Mouse (Mus musculus) limb, embryonic 11.5 days (tissue): ENCODE measurements around the gene Hspg2. TPM values are rescaled to one million over a fixed set of nuclear protein-coding genes. Genes with fewer than 3 reads are reported as not detected.

Source experiments
- ATAC-seq: fragments of 200-750 bp; cut with Nextera tagmentation; 2 replicates; pipeline ENCODE4 v1.8.0; 2017; ENCODE audit warnings: low read depth; ENCODE audit not compliant: insufficient number of reproducible peaks, low FRiP score, low TSS enrichment
- DNase-seq: peaks from one replicate; pipeline ENCODE4 v3.0.0-alpha.2; 2015; ENCODE audit warnings: low spot score
- H3K27ac ChIP-seq: fragments of 300-500 bp; sonication (generic); replicated peaks from 2 replicates; pipeline ENCODE4 v1.5.1; 2014; ENCODE audit warnings: low read depth, mild to moderate bottlenecking, low read length
- H3K27me3 ChIP-seq: fragments of 300-500 bp; sonication (generic); 2 replicates; pipeline ENCODE4 v1.6.1; 2014; ENCODE audit warnings: mild to moderate bottlenecking, low read length, mixed read lengths; ENCODE audit not compliant: control insufficient read depth, insufficient read depth
- H3K36me3 ChIP-seq: fragments of 300-500 bp; sonication (generic); 2 replicates; pipeline ENCODE4 v1.6.1; 2014; ENCODE audit warnings: mild to moderate bottlenecking, low read length, moderate library complexity, mixed read lengths; ENCODE audit not compliant: control insufficient read depth, insufficient read depth
- H3K4me1 ChIP-seq: fragments of 300-500 bp; sonication (generic); 2 replicates; pipeline ENCODE4 v1.6.1; 2014; ENCODE audit warnings: low read length, mixed read lengths; ENCODE audit not compliant: control insufficient read depth, insufficient read depth
- H3K4me2 ChIP-seq: fragments of 300-500 bp; sonication (generic); 2 replicates; pipeline ENCODE4 v1.6.1; 2014; ENCODE audit warnings: low read depth, mild to moderate bottlenecking, moderate library complexity; ENCODE audit not compliant: severe bottlenecking
- H3K4me3 ChIP-seq: fragments of 300-500 bp; sonication (generic); 2 replicates; pipeline ENCODE4 v1.5.1; 2014; ENCODE audit warnings: low read depth, low read length
- H3K9ac ChIP-seq: fragments of 300-500 bp; sonication (generic); 2 replicates; pipeline ENCODE4 v1.6.1; 2014; ENCODE audit warnings: mild to moderate bottlenecking, low read length
- H3K9me3 ChIP-seq: fragments of 300-500 bp; sonication (generic); 2 replicates; pipeline ENCODE4 v1.6.1; 2016; ENCODE audit warnings: low read length; ENCODE audit not compliant: control insufficient read depth
- WGBS: fragments of 180-500 bp; shearing (Covaris S2); extraction: QIAGEN DNeasy Blood & Tissue Kit; methylation state at CpG from one replicate; pipeline ENCODE4 v1.1.7; 2014; 5-methylcytosine and 5-hydroxymethylcytosine counted together
- polyA plus RNA-seq: library from polyadenylated mRNA; unstranded; fragments of >200 nt; fragmentation: Nextera tagmentation; extraction: Ambion mirVana; gene quantifications from 2 replicates; pipeline ENCODE4 v1.2.1, GENCODE M21; 2014

Hspg2 gene
- polyA plus RNA-seq, 1 experiment from 2014 or later: 20.6 TPM

DNA sequence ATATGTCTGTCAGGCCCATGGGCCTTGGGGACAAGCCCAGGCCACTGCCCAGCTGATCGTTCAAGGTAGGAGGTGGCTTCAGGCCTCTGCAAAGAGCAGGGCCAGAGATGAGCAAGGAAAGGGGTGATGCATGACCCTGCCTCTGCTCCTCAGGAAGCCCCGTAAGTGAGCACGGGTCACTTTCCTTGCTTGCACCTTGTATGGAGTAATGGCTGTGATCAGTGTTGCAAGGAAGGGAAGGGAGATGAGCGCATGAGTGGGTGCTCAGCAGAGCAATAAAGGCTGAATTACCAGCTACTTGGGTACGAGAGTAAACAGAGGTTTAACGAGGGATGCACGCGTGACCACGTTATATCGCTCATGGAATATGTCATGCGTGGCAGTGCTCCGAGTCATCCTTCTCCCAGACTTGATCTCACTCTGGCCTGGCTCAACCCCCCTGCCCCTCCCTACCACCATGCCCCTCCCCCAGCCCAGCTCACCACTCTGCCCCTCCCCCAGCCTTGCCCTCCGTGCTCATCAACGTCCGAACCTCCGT is 88.2 kb downstream of the Hspg2 start:
- WGBS: 93% methylated on average over 16 of the region's 16 CpGs
- no peak overlapping the region for H3K27ac ChIP-seq
- DNase-seq (no peak), ATAC-seq (no peak)
- H3K4me3 ChIP-seq: no peak overlapping the region
- H3K9ac ChIP-seq: no peak overlapping the region
- H3K9me3 ChIP-seq: no peaks in the 10 kb centered on the region
- H3K4me1 ChIP-seq: no peaks in the 10 kb centered on the region
- H3K4me2 ChIP-seq: no peak overlapping the region
- H3K27me3 ChIP-seq: no peaks in the 10 kb centered on the region
- H3K36me3 ChIP-seq: peaks cover 13% of the 10 kb centered on the region

DNA sequence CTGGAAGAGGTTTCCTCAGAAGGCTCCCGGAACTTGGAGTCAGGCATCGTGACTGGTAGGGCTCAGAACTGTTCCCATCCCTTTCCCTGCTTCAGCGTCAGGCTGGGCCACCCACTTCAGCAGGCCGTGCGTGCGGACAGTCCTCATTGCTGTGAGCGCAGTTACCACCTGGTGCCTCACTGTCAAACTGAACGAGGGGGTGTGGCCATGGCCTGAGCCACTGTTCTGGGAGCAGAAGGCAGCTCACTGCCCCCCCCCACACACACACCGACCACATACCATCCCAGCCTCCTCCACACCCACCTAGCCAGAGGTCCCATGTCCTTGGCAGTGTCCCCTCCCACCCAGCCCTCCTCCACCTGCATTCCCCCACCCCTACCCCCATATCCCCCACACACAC is 101.3 kb downstream of the Hspg2 start:
- no peaks in the 10 kb centered on the region for H3K4me1 ChIP-seq
- peaks cover 7% of the 10 kb centered on the region; the same call in 1 of the 2 replicates for H3K36me3 ChIP-seq
- H3K27ac ChIP-seq: no peak overlapping the region
- H3K9ac ChIP-seq: no peak overlapping the region
- no peak overlapping the region for H3K4me3 ChIP-seq
- no peaks in the 10 kb centered on the region for H3K9me3 ChIP-seq
- ATAC-seq (no peak), DNase-seq (no peak)
- H3K27me3 ChIP-seq: no peaks in the 10 kb centered on the region
- 68% methylated on average over 9 of the region's 9 CpGs for WGBS
- no peak overlapping the region for H3K4me2 ChIP-seq

- no peaks in the 10 kb centered on the region for H3K4me1 ChIP-seq
- H3K27me3 ChIP-seq: peaks cover 1% of the 10 kb centered on the region; the same call in 1 of the 2 replicates
- H3K9ac ChIP-seq: no peak within 1 kb of the TSS
- peaks cover 3% of the 10 kb centered on the region; the same call in 1 of the 2 replicates for H3K36me3 ChIP-seq
- H3K9me3 ChIP-seq: no peaks in the 10 kb centered on the region
- 88% methylated on average over 10 of the region's 10 CpGs for WGBS
- no peak for ATAC-seq
- H3K27ac ChIP-seq: no peak within 1 kb of the TSS
- no peak within 1 kb of the TSS for H3K4me2 ChIP-seq
- no peak within 1 kb of the TSS for H3K4me3 ChIP-seq
- no peak for DNase-seq
Measured at GRCm38 (mm10) chr4:137574469-137574868, 105.9 kb downstream of the Hspg2 start, which contains the start of gene Ldlrad2. TSS of gene Ldlrad2 (minus strand) at chr4:137574569.

DNA sequence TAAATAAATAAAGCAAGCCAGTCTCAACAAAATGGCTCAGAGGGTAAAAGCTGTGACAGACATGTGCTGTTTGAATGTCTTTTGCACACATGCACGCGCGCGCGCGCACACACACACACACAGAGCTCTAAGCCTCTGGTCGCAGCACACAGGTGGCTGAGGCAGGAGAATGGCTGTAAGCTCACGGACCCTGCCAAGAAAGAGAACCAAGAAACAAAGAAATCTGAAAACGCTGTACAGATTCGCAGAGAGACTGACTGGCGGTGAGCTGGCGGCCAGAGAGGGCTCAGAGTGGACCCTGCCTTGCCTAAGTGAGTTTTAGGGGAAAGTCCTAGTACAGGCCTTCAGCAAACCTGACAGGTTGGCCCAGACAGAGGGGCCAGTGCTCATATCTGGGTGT is 108.9 kb downstream of the Hspg2 start:
- no peaks in the 10 kb centered on the region for H3K9me3 ChIP-seq
- DNase-seq (no peak), ATAC-seq (no peak)
- no peaks in the 10 kb centered on the region for H3K36me3 ChIP-seq
- H3K9ac ChIP-seq: no peak overlapping the region
- peaks cover 4% of the 10 kb centered on the region; the same call in 1 of the 2 replicates for H3K27me3 ChIP-seq
- no peaks in the 10 kb centered on the region for H3K4me1 ChIP-seq
- no peak overlapping the region for H3K4me3 ChIP-seq
- 95% methylated on average over 12 of the region's 12 CpGs for WGBS
- no peak overlapping the region for H3K27ac ChIP-seq
- no peak overlapping the region for H3K4me2 ChIP-seq

- Histone ChIP-seq H3K27me3 (peaks cover 4% of the 10 kb centered on the region; the same call in 1 of the 2 replicates), H3K9ac (peak overlapping the region; percentile 30; the same call in 1 of the 2 replicates), H3K36me3 (no peaks in the 10 kb centered on the region), H3K4me1 (no peaks in the 10 kb centered on the region), H3K27ac (no peak overlapping the region), H3K4me2 (peak overlapping the region; percentile 72), H3K4me3 (peak overlapping the region; percentile 24), H3K9me3 (no peaks in the 10 kb centered on the region)
- DNase-seq: peak; percentile 79
- no peak for ATAC-seq
- WGBS: 4% methylated on average over 39 of the region's 39 CpGs
Measured at GRCm38 (mm10) chr4:137578181-137578845, 109.7 kb downstream of the Hspg2 start.

- Histone ChIP-seq H3K4me1 (no peaks in the 10 kb centered on the region), H3K27ac (no peak overlapping the region), H3K4me2 (no peak overlapping the region), H3K4me3 (no peak overlapping the region), H3K27me3 (peaks cover 4% of the 10 kb centered on the region; the same call in 1 of the 2 replicates), H3K9me3 (no peaks in the 10 kb centered on the region), H3K9ac (no peak overlapping the region), H3K36me3 (no peaks in the 10 kb centered on the region)
- 57% methylated on average over 4 of the region's 4 CpGs for WGBS
- DNase-seq (no peak), ATAC-seq (no peak)
Measured at GRCm38 (mm10) chr4:137579789-137580188, 111.2 kb downstream of the Hspg2 start.

GRCm38 (mm10) chr4:137580299-137580698 is 111.7 kb downstream of the Hspg2 start:
- Histone ChIP-seq H3K36me3 (no peaks in the 10 kb centered on the region), H3K4me3 (no peak overlapping the region), H3K9me3 (no peaks in the 10 kb centered on the region), H3K4me2 (no peak overlapping the region), H3K27ac (no peak overlapping the region), H3K4me1 (no peaks in the 10 kb centered on the region), H3K27me3 (peaks cover 4% of the 10 kb centered on the region; the same call in 1 of the 2 replicates), H3K9ac (no peak overlapping the region)
- ATAC-seq (no peak), DNase-seq (no peak)
- 62% methylated on average over 2 of the region's 2 CpGs for WGBS

- Histone ChIP-seq H3K27me3 (peaks cover 4% of the 10 kb centered on the region; the same call in 1 of the 2 replicates), H3K9me3 (no peaks in the 10 kb centered on the region), H3K27ac (no peak overlapping the region), H3K9ac (no peak overlapping the region), H3K4me1 (no peaks in the 10 kb centered on the region), H3K4me2 (no peak overlapping the region), H3K36me3 (no peaks in the 10 kb centered on the region), H3K4me3 (no peak overlapping the region)
- WGBS: 36% methylated on average over 3 of the region's 3 CpGs
- peak; percentile 52 for DNase-seq
- no peak for ATAC-seq
Measured at GRCm38 (mm10) chr4:137581815-137582214, 113.2 kb downstream of the Hspg2 start.
